Mouse (Mus musculus) stomach, embryonic 16.5 days (tissue): ENCODE results near the gene Vwde. TPM values are rescaled to one million over a fixed set of nuclear protein-coding genes. Genes with fewer than 3 reads are reported as not detected.

Source experiments
- ATAC-seq: fragments of 200-750 bp; cut with Nextera tagmentation; 2 replicates; pipeline ENCODE4 v1.8.0; 2017; ENCODE audit warnings: moderate number of reproducible peaks, moderate TSS enrichment; ENCODE audit not compliant: insufficient read depth, low FRiP score
- H3K27ac ChIP-seq: fragments of 300-500 bp; sonication (generic); 2 replicates; pipeline ENCODE4 v1.5.1; 2014; ENCODE audit warnings: low read length
- H3K27me3 ChIP-seq: fragments of 300-500 bp; sonication (generic); 2 replicates; pipeline ENCODE4 v1.6.1; 2014; ENCODE audit warnings: low read length, control low read depth, mixed read lengths; ENCODE audit not compliant: control insufficient read depth, insufficient read depth
- H3K36me3 ChIP-seq: fragments of 300-500 bp; sonication (generic); 2 replicates; pipeline ENCODE4 v1.6.1; 2014; ENCODE audit warnings: low read length; ENCODE audit not compliant: control insufficient read depth, insufficient read depth
- H3K4me1 ChIP-seq: fragments of 300-500 bp; sonication (generic); 2 replicates; pipeline ENCODE4 v1.6.1; 2014; ENCODE audit warnings: low read length, control low read depth, mixed read lengths; ENCODE audit not compliant: control insufficient read depth, insufficient read depth
- H3K4me2 ChIP-seq: fragments of 300-500 bp; sonication (generic); 2 replicates; pipeline ENCODE4 v1.6.1; 2014; ENCODE audit warnings: low read depth, low read length, mixed read lengths
- H3K4me3 ChIP-seq: fragments of 300-500 bp; sonication (generic); replicated peaks from 2 replicates; pipeline ENCODE4 v1.5.1; 2014; ENCODE audit warnings: mild to moderate bottlenecking, low read length
- H3K9ac ChIP-seq: fragments of 300-500 bp; sonication (generic); 2 replicates; pipeline ENCODE4 v1.6.1; 2014; ENCODE audit warnings: low read length
- H3K9me3 ChIP-seq: fragments of 300-500 bp; sonication (generic); replicated peaks from 2 replicates; pipeline ENCODE4 v1.6.1; 2016; ENCODE audit warnings: low read length, control low read depth; ENCODE audit not compliant: control insufficient read depth
- WGBS: fragments of 180-500 bp; shearing (Covaris S2); extraction: QIAGEN DNeasy Blood & Tissue Kit; methylation state at CpG from one replicate; pipeline ENCODE4 v1.1.7; 2014; 5-methylcytosine and 5-hydroxymethylcytosine counted together
- polyA plus RNA-seq: library from polyadenylated mRNA; unstranded; fragments of >200 nt; fragmentation: Nextera tagmentation; extraction: Ambion mirVana; gene quantifications from 2 replicates; pipeline ENCODE4 v1.2.1, GENCODE M21; 2015

The Vwde gene
- 0.06 TPM in 1 of 2 replicates, not detected in the other for polyA plus RNA-seq

DNA sequence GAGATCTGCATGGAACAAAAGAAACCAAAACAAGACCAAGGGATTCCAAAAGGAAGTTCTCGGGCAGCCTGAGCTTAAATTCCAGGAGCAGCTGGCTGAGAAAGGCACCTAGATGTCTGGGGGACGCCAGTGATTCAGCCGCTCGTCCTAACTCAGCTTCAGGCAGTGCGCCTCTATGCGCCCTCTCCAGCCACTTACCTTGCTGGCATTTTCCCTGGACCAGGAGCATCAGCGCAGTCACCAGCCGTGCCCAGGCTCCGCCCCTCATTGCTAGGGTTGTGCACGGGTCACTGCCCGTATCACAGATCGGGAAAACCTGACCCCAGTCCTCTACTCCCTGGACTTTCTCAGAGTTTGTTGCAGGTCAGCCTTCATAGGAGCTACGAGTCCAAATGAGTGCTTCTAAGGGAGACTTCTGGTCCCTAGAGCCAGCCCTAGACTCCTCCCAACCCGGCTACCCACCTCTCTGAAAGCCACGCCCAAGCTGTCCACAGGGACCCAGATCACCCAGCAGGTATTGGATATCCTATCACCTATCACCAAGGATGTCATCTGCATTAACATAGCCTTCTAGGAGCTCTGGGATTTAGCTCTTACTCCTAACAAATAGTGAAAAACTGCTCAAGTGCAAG, at the start of gene Vwde:
Vwde (minus strand) TSS at position 370 of the 632 bp plus-strand sequence.
- no peak for ATAC-seq
- Histone ChIP-seq H3K27me3 (no peaks in the 10 kb centered on the region), H3K36me3 (no peaks in the 10 kb centered on the region), H3K9me3 (no peaks in the 10 kb centered on the region), H3K4me3 (peak within 1 kb of the TSS; percentile 30), H3K9ac (no peak within 1 kb of the TSS), H3K4me2 (peak within 1 kb of the TSS; percentile 49), H3K4me1 (no peaks in the 10 kb centered on the region), H3K27ac (no peak within 1 kb of the TSS)
- WGBS: 26% methylated on average over 15 of the region's 15 CpGs

GRCm38 (mm10) chr6:13255341-13255740, 30.6 kb upstream of the Vwde start:
- H3K4me3 ChIP-seq: no peak overlapping the region
- no peaks in the 10 kb centered on the region for H3K4me1 ChIP-seq
- no peaks in the 10 kb centered on the region for H3K27me3 ChIP-seq
- no peaks in the 10 kb centered on the region for H3K36me3 ChIP-seq
- WGBS: 82% methylated on average over 4 of the region's 4 CpGs
- H3K9me3 ChIP-seq: no peaks in the 10 kb centered on the region
- no peak for ATAC-seq
- H3K4me2 ChIP-seq: no peak overlapping the region
- H3K27ac ChIP-seq: no peak overlapping the region
- no peak overlapping the region for H3K9ac ChIP-seq

DNA sequence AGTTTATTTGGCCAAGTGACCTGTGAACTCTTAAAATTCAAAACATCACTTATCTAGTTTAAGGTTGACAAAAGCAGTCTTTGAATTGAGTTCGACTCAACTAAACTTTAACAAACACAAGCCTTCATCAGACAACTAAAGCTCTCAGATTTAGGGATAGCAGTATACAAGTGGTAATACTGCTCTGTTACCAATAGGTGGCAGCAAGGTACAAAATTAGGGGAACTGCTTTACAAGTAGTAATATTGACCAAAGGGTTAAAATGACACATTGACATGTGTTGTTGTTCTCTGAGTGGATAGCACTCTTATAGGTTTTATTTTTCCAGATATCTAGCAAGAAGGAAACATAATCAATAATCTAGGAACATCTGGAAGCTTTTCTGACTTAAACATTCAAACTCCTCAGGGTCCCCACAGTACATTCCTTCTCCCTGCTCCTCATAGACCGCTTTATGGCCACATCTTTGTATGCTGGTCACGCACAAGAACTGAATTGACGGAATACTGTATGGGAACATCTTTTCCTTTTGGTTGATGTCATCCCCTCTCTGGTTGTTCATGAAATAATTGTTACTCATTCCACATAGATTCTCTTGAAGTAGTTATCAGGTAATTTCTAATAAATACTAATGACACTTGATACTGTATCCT, 23.7 kb upstream of the Vwde start:
- no peaks in the 10 kb centered on the region for H3K4me1 ChIP-seq
- no peak overlapping the region for H3K27ac ChIP-seq
- no peak overlapping the region for H3K9ac ChIP-seq
- no peaks in the 10 kb centered on the region for H3K9me3 ChIP-seq
- H3K36me3 ChIP-seq: no peaks in the 10 kb centered on the region
- 73% methylated on average over 4 of the region's 4 CpGs for WGBS
- H3K4me2 ChIP-seq: no peak overlapping the region
- no peak overlapping the region for H3K4me3 ChIP-seq
- ATAC-seq: no peak
- no peaks in the 10 kb centered on the region for H3K27me3 ChIP-seq

DNA sequence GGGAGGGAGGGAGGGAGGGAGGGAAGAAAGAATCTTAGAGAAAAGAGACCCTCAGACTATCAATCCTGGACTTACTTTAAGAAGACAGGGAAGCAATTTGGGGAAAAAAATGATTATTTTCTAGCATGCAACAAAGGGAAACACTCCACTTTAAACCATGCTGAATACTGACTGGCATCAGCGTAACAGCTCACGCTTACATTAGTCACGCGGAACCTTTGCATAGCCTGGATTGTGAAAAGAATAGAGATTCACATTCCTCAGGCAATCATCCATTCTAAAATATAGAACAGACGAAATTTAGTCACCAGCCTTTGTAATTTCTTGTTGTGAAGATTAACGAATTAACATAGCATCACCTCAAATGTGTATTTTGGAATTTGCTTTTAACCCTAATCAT, 18.6 kb downstream of the Vwde start:
- Histone ChIP-seq H3K4me2 (no peak overlapping the region), H3K9ac (no peak overlapping the region), H3K27me3 (no peaks in the 10 kb centered on the region), H3K36me3 (no peaks in the 10 kb centered on the region), H3K9me3 (no peaks in the 10 kb centered on the region), H3K4me3 (no peak overlapping the region), H3K27ac (no peak overlapping the region), H3K4me1 (no peaks in the 10 kb centered on the region)
- ATAC-seq: no peak
- 68% methylated on average over 6 of the region's 6 CpGs for WGBS

GRCm38 (mm10) chr6:13197486-13197885, 27.3 kb downstream of the Vwde start:
- H3K4me1 ChIP-seq: no peaks in the 10 kb centered on the region
- H3K27me3 ChIP-seq: no peaks in the 10 kb centered on the region
- no peak for ATAC-seq
- H3K4me3 ChIP-seq: no peak overlapping the region
- H3K9ac ChIP-seq: no peak overlapping the region
- 88% methylated on average over 3 of the region's 3 CpGs for WGBS
- no peak overlapping the region for H3K4me2 ChIP-seq
- H3K36me3 ChIP-seq: no peaks in the 10 kb centered on the region
- H3K27ac ChIP-seq: no peak overlapping the region
- no peaks in the 10 kb centered on the region for H3K9me3 ChIP-seq

- no peaks in the 10 kb centered on the region for H3K36me3 ChIP-seq
- no peaks in the 10 kb centered on the region for H3K27me3 ChIP-seq
- H3K9ac ChIP-seq: no peak overlapping the region
- no peak overlapping the region for H3K27ac ChIP-seq
- no peaks in the 10 kb centered on the region for H3K4me1 ChIP-seq
- WGBS: 81% methylated on average over 11 of the region's 11 CpGs
- no peak for ATAC-seq
- no peaks in the 10 kb centered on the region for H3K9me3 ChIP-seq
- H3K4me2 ChIP-seq: no peak overlapping the region
- H3K4me3 ChIP-seq: no peak overlapping the region
Observed at GRCm38 (mm10) chr6:13186836-13187235, 37.9 kb downstream of the Vwde start.

- no peak for ATAC-seq
- H3K36me3 ChIP-seq: no peaks in the 10 kb centered on the region
- no peak overlapping the region for H3K4me3 ChIP-seq
- H3K4me1 ChIP-seq: no peaks in the 10 kb centered on the region
- no peaks in the 10 kb centered on the region for H3K27me3 ChIP-seq
- H3K27ac ChIP-seq: no peak overlapping the region
- H3K9ac ChIP-seq: no peak overlapping the region
- H3K9me3 ChIP-seq: no peaks in the 10 kb centered on the region
- WGBS: 75% methylated on average over 3 of the region's 3 CpGs
- no peak overlapping the region for H3K4me2 ChIP-seq
Observed at GRCm38 (mm10) chr6:13180061-13180460, 44.7 kb downstream of the Vwde start.

GRCm38 (mm10) chr6:13169459-13170150, 55.2 kb downstream of the Vwde start:
- Histone ChIP-seq H3K4me1 (no peaks in the 10 kb centered on the region), H3K9ac (no peak overlapping the region), H3K9me3 (no peaks in the 10 kb centered on the region), H3K4me2 (no peak overlapping the region), H3K36me3 (no peaks in the 10 kb centered on the region), H3K27ac (no peak overlapping the region), H3K4me3 (no peak overlapping the region), H3K27me3 (no peaks in the 10 kb centered on the region)
- ATAC-seq: no peak
- 56% methylated on average over 3 of the region's 3 CpGs for WGBS

DNA sequence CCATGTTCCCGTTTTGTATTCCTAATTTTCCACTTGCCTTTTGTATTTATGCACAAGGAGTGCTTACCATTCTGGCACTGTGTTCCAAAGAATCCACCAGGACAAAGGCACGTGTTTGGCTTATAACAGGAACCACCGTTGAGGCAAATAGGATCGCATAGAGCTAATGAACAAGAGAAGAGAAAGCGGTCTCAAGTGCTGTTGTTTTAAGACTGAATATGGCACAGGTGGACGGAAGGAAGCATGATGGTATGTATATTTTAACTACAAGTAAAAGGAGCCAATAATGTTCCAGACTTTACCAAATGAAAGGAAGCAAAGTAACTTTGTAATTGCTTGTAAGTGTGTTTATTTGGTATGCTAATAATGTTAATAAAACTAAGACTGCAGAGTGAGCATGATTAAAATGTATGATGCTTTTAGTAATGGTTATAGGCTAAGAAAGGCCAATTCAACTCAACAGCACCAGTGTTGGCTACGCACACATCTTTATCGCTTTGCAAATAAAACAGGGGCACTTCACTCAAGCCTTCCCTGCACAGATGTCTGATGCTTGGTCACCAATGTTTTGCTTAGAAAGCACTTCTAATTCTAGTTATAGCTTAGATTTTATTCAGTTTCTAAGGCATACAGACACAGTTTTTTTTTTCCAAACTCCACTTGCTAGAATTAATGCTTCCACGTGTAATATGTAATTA, 58.4 kb downstream of the Vwde start:
- H3K4me3 ChIP-seq: no peak overlapping the region
- H3K27me3 ChIP-seq: no peaks in the 10 kb centered on the region
- no peaks in the 10 kb centered on the region for H3K4me1 ChIP-seq
- no peaks in the 10 kb centered on the region for H3K9me3 ChIP-seq
- no peaks in the 10 kb centered on the region for H3K36me3 ChIP-seq
- no peak overlapping the region for H3K27ac ChIP-seq
- no peak for ATAC-seq
- 75% methylated on average over 9 of the region's 9 CpGs for WGBS
- no peak overlapping the region for H3K4me2 ChIP-seq
- H3K9ac ChIP-seq: no peak overlapping the region
